Mouse (Mus musculus) small intestine, adult 2 months (tissue): ENCODE results near the gene Sh3bgrl. TPM values are rescaled to one million over a fixed set of nuclear protein-coding genes. Genes with fewer than 3 reads are reported as not detected.

Experiments
- H3K27ac ChIP-seq: fragments of 200-500 bp; 2 replicates; pipeline ENCODE4 v1.5.1; 2012; ENCODE audit warnings: low read depth, low read length, control low read depth, inconsistent platforms; ENCODE audit not compliant: insufficient read depth
- H3K27me3 ChIP-seq: fragments of 200-500 bp; 2 replicates; pipeline ENCODE4 v1.6.1; 2012; ENCODE audit warnings: mild to moderate bottlenecking, moderate library complexity, low read length, inconsistent platforms; ENCODE audit not compliant: control insufficient read depth, insufficient read depth
- H3K36me3 ChIP-seq: fragments of 200-500 bp; 2 replicates; pipeline ENCODE4 v1.6.1; 2012; ENCODE audit warnings: mild to moderate bottlenecking, low read length, control low read depth, inconsistent platforms; ENCODE audit not compliant: control insufficient read depth, insufficient read depth
- H3K4me1 ChIP-seq: fragments of 200-500 bp; 2 replicates; pipeline ENCODE4 v1.6.1; 2012; ENCODE audit warnings: low read length, inconsistent platforms, mixed read lengths; ENCODE audit not compliant: control insufficient read depth, insufficient read depth, insufficient read length
- H3K4me3 ChIP-seq: fragments of 200-500 bp; 2 replicates; pipeline ENCODE4 v1.5.1; 2012; ENCODE audit warnings: low read depth, mild to moderate bottlenecking, control low read depth, inconsistent platforms, low read length, moderate library complexity
- CTCF ChIP-seq: fragments of 200-500 bp; IDR thresholded peaks from 2 replicates; pipeline ENCODE4 v1.5.1; 2012; ENCODE audit warnings: low read depth, mild to moderate bottlenecking, control low read depth, inconsistent platforms, low read length, moderate library complexity, mixed read lengths; ENCODE audit not compliant: insufficient replicate concordance, insufficient read length; ENCODE audit errors: extremely low read depth
- POLR2A ChIP-seq: fragments of 200-500 bp; IDR thresholded peaks from 2 replicates; pipeline ENCODE4 v1.6.1; 2012; ENCODE audit warnings: low read depth, mild to moderate bottlenecking, control low read depth, inconsistent platforms, low read length, moderate library complexity
- WGBS: fragments of 180-500 bp; shearing (Covaris S2); methylation state at CpG from one replicate; pipeline ENCODE4 v1.1.7; 2018; 5-methylcytosine and 5-hydroxymethylcytosine counted together
- polyA plus RNA-seq: library from polyadenylated mRNA; depleted of rRNA; stranded (reverse); fragments of >200 nt; gene quantifications from 2 replicates; pipeline ENCODE4 v1.2.3, GENCODE M21; 2012

Sh3bgrl gene
- polyA plus RNA-seq, 1 experiment = 1.7 TPM

DNA sequence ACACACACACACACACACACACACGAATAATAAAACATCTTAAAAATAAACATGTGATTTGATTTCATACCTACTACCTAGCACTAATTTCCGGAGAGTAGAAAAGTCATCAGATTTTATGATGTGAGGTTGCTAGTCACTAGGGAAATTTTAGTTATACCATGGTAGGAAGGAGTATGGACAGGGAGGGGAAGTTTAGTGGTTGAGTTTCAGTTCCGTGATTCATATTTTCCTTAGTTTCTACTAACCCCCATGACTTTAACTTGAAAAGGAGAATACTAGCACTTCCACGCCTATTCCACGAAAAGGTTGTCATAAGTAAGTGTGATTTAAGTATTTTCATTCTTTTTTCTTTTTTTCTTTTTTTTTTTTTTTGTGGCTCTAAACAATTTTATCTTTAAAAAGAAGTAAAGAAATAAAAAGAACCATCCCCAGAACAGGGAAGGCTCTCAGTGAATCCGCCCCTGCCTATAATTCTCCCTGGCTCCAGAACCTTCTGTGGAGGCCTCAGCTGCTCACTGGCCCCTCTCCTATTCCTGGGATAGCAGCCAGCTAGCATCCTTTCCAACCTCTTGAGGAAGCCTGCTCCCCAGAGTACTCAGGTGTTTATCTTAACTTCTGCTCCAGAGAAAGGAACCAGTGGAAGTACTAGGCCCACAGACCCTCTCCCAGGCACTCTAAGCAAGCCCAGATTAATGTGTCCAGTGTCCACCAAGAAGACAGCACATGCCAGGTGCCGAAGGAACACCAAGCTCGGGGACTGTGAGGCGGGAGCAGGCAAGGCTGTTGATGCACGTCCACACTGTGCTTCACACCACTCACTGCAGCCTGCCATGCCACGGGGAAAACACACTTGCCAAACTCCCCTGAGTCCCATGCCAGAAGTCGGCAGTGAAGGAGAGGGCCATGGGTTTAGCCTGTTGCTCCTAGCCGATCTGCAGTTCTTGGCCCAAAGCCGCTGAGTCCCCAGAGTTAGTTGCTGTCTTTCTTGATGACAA lies 25.0 kb downstream of the Sh3bgrl start:
- WGBS = 81% methylated on average over 14 of the region's 14 CpGs
- no peak overlapping the region for H3K4me3 ChIP-seq
- peaks cover 5% of the 10 kb centered on the region for H3K4me1 ChIP-seq
- no peaks in the 10 kb centered on the region for H3K36me3 ChIP-seq
- no peak overlapping the region; the same call in 1 of the 2 replicates for H3K27ac ChIP-seq
- H3K27me3 ChIP-seq = no peaks in the 10 kb centered on the region
- TF ChIP-seq POLR2A (no peak), CTCF (no peak)

DNA sequence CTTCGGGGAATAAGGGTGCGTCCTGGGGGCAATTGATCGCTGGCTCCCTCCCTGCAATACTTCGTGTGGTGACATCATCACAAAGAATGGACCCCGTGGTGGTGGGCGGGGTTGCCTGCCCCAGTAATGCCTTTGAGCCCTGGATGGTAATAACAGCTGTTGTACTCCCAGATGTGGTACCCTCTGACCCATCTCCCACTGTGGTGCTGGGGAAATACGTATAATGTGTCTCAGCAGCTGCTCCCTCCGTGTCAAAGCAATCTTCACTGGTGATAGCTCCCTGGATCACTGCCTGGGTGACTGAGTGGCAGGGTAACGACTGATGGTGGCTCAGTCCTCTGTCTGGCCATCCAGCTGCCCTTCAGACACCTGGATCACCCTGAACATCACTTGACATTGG lies 26.0 kb downstream of the Sh3bgrl start:
- no peaks in the 10 kb centered on the region for H3K27me3 ChIP-seq
- peaks cover 8% of the 10 kb centered on the region for H3K4me1 ChIP-seq
- TF ChIP-seq POLR2A = no peak
- no peak for TF ChIP-seq CTCF
- no peak overlapping the region for H3K4me3 ChIP-seq
- no peaks in the 10 kb centered on the region for H3K36me3 ChIP-seq
- no peak overlapping the region for H3K27ac ChIP-seq
- WGBS = 62% methylated on average over 9 of the region's 9 CpGs

DNA sequence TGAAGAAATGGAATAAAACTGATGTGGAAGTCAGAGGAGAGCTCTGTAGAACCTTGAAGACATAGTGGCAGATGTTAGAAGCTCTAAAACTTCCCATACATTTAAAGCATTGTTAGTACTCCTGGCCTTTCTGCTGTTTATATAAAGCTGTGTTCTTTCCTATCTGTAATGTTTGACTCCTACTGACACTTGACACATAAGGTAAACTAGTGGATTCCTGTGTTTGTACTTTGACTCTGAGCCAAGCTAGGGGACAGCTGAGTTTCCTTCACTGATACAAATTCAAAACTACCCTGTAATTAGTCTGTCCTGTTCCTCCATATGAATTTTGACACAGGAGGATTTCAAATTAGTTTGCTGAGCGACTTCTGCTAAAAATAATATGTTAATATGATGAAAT lies 27.5 kb downstream of the Sh3bgrl start:
- H3K27me3 ChIP-seq = no peaks in the 10 kb centered on the region
- H3K27ac ChIP-seq = no peak overlapping the region
- WGBS = 64% methylated on average over 1 of the region's 1 CpGs
- TF ChIP-seq POLR2A (no peak), CTCF (no peak)
- H3K4me3 ChIP-seq = no peak overlapping the region
- peaks cover 8% of the 10 kb centered on the region for H3K4me1 ChIP-seq
- no peaks in the 10 kb centered on the region for H3K36me3 ChIP-seq

DNA sequence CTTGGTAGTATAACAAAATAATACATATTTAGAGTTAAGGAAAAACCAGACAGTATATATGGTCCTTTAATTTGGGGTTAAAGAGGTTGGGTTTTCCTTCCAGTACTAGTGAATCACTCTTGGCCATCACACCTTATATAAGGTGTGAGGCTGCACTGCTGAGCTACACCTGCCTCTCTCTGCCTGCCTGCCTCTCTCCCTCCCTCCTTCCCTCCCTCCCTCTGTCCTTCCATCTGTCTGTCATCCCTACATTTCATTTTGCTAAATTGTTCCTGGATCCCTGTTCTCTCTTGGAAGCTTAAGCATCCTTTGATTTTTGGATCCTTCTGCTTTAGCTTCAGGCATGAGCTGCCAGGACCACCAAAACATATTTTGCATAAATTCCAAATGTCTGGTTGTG lies 28.6 kb downstream of the Sh3bgrl start:
- TF ChIP-seq CTCF (no peak), POLR2A (no peak)
- no peak overlapping the region for H3K4me3 ChIP-seq
- H3K36me3 ChIP-seq = no peaks in the 10 kb centered on the region
- peaks cover 10% of the 10 kb centered on the region for H3K4me1 ChIP-seq
- no peaks in the 10 kb centered on the region for H3K27me3 ChIP-seq
- H3K27ac ChIP-seq = no peak overlapping the region

DNA sequence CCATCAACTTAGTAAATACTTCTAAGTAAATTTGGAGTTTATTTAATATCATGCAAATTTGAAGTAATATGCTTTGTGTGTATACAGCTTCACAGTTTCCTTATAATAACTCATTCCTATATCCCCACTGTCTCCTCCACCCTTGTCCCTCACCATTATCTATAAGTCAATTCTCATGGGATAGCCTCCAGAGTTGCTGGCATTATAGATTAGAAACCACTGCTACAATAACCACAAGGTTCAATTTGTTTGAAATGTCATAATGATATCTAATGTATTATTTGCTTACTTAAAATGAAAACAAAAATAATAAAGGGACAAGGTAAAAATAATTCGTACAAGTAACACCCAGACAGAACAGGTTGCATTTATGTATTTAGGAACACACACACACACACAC lies 31.7 kb downstream of the Sh3bgrl start:
- no peaks in the 10 kb centered on the region for H3K27me3 ChIP-seq
- H3K27ac ChIP-seq = no peak overlapping the region
- H3K4me1 ChIP-seq = peaks cover 5% of the 10 kb centered on the region; the same call in 1 of the 2 replicates
- 56% methylated on average over 1 of the region's 1 CpGs for WGBS
- no peak for TF ChIP-seq POLR2A
- no peak for TF ChIP-seq CTCF
- H3K36me3 ChIP-seq = no peaks in the 10 kb centered on the region
- no peak overlapping the region for H3K4me3 ChIP-seq

DNA sequence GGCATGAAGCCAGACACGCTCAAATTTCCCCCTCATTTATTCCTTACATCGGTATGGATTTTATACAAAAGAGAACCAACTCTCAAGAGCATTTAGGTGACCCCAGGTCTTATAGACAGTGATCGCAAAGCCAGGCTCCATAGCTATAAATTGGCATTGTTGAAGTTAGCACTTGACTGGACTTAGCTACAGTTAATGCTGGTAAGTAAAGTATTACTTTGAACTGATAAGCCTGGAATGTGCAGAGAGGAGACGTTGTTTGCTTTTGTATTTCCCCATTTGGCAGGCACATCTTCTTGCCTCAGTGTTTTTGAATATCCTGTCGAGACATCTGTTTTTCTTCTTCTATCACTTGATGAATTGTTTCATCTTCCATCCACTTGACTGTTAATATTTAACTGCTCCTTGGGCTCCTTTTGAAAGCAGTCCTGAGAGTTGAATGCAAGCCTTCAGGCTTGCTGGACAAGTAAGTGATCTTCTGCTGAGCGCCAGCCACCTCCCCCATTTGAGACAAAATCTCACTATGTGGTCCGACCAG lies 32.5 kb downstream of the Sh3bgrl start:
- Histone ChIP-seq H3K36me3 (no peaks in the 10 kb centered on the region), H3K27me3 (no peaks in the 10 kb centered on the region), H3K27ac (no peak overlapping the region), H3K4me3 (no peak overlapping the region), H3K4me1 (peaks cover 5% of the 10 kb centered on the region; the same call in 1 of the 2 replicates)
- 25% methylated on average over 7 of the region's 7 CpGs for WGBS
- TF ChIP-seq CTCF = no peak
- no peak for TF ChIP-seq POLR2A

DNA sequence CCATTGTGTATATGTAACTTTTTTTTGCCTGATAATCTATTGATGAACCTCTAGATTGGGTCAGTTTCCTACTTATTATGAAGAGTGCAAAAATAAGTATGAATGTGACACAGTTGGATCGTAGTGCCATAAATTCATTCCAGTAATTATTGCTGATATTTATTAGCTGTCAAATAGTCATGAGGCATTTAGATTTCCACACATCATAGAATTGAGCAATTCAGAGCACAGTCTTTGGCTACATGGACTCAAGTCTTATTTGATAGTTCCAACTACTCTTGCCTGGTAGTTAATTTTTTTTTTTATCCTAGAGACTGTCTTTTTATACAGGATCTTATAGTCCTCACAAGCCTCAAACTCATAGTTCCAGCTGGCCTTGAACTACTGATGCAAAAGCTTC lies 34.9 kb downstream of the Sh3bgrl start:
- Histone ChIP-seq H3K27me3 (no peaks in the 10 kb centered on the region), H3K4me3 (no peak overlapping the region), H3K27ac (no peak overlapping the region), H3K36me3 (no peaks in the 10 kb centered on the region), H3K4me1 (peaks cover 5% of the 10 kb centered on the region; the same call in 1 of the 2 replicates)
- WGBS = 77% methylated on average over 1 of the region's 1 CpGs
- TF ChIP-seq POLR2A (no peak), CTCF (no peak)
